Mouse (Mus musculus): ENCODE data around the gene Pias3. TPM values are rescaled to one million over a fixed set of nuclear protein-coding genes. Genes with fewer than 3 reads are reported as not detected.
A peak's percentile ranks its signal among the peaks of the same experiment; 100 is the strongest.

Pias3 gene
- total and polyA plus RNA-seq, 3 experiments: 5.9 to 21.4 (median 13.1) TPM

DNA sequence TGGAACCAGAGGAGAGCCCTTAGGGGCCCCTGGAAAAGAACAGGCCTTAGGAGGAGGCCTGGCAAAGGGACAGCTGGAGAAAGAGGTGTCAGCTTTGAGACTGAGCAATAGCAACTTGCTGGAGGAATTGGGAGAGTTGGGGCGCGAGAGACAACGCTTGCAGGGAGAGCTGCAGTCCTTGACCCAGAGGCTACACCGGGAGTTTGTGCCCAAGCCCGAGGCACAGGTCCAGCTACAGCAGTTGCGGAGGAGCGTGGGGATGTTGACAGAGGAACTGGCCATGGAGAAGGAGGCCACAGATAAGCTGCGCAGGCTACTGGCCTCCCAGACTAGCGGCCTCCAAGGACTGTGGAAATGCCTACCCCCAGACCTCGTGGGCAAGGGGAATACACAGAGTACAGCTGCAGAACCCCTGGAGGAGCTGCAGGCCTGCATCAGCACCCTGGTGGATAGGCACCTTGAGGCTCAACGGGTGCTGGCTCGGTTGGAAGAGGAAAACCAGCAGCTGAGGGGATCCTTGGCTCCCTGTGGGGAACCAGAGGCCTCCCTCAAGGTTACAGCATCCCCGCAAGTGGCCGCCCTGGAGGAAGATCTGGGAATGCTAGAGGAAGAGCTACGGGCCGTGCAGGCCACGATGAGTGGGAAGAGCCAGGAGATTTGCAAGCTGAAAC is 11.9 kb upstream of the Pias3 start:
- Histone ChIP-seq H3K27ac (ENCODE audit: insufficient read depth, low read depth) (no peak overlapping the region; the same call in 1 of the 2 replicates), H3K9ac (ENCODE audit: insufficient read depth, low read depth) (peak overlapping the region; percentile 1; the same call in 1 of the 2 replicates), H3K4me3 (replicated peaks in 1 of 3; ENCODE audit: low read depth in 2 of 3, low read length in 2 of 3, poor library complexity in 1 of 3) (peak overlapping the region in 1 of 3 experiments; percentile 5), H3K4me1 (ENCODE audit: control insufficient read depth in 1 of 2, insufficient read depth in 2 of 2) (peaks cover 39 to 66% of the 10 kb centered on the region in 2 experiments), H3K27me3 (replicated peaks) (no peaks in the 10 kb centered on the region), H3K4me2 (ENCODE audit: insufficient read depth, low read depth, poor library complexity, severe bottlenecking) (peak overlapping the region; percentile 76; the same call in 1 of the 2 replicates), H3K9me3 (replicated peaks; ENCODE audit: low read length) (no peaks in the 10 kb centered on the region), H3K36me3 (replicated peaks in 1 of 2; ENCODE audit: control insufficient read depth in 1 of 2, insufficient read depth in 1 of 2, low read length in 1 of 2) (peaks cover 4 to 5% of the 10 kb centered on the region in 2 experiments), H3K79me2 (replicated peaks; ENCODE audit: control insufficient read depth, extremely low read depth, insufficient read depth, poor library complexity, severe bottlenecking) (no peaks in the 10 kb centered on the region)
- TF ChIP-seq RCOR1 (conservative IDR thresholded peaks at IDR 0.05; ENCODE audit: low read depth, low read length): no peak
- TF ChIP-seq USF2 (conservative IDR thresholded peaks at IDR 0.05; ENCODE audit: low read depth, low read length): no peak
- no peak for TF ChIP-seq UBTF (IDR thresholded peaks at IDR 0.05; ENCODE audit: low read depth, low read length)
- no peak for TF ChIP-seq MAZ (IDR thresholded peaks at IDR 0.05; ENCODE audit: low read depth, low read length)
- no peak for TF ChIP-seq BHLHE40 (IDR thresholded peaks at IDR 0.05; ENCODE audit: low read depth, low read length)
- no peak for TF ChIP-seq ZC3H11A (IDR thresholded peaks at IDR 0.05; ENCODE audit: low read depth, low read length)
- no peak for TF ChIP-seq SIN3A (IDR thresholded peaks at IDR 0.05; ENCODE audit: low read length)
- TF ChIP-seq MXI1 (IDR thresholded peaks at IDR 0.05; ENCODE audit: low read depth, low read length): no peak
- no peak for TF ChIP-seq ZNF384 (IDR thresholded peaks at IDR 0.05; ENCODE audit: low read depth, low read length)
- no peak for TF ChIP-seq POLR2AphosphoS2 (IDR thresholded peaks at IDR 0.05; ENCODE audit: low read depth, low read length)
- no peak for DNase-seq (ENCODE audit: extremely low read depth)
- dilution Hi-C loops (cut with MboI; ENCODE audit: extremely low pct_ligation_motif_present, extremely low pct_unique_long_range_greater_than_20kb, low sequenced_read_pairs): no loop called here
- in situ Hi-C loops (cut with MboI; ENCODE audit: low pct_ligation_motif_present, low pct_unique_long_range_greater_than_20kb, low sequenced_read_pairs): no loop called here

- TF ChIP-seq ELF1 (IDR thresholded peaks at IDR 0.05; ENCODE audit: low read depth, low read length) (no peak), ETS1 (conservative IDR thresholded peaks at IDR 0.05; ENCODE audit: low read depth, low read length) (no peak), ZKSCAN1 (IDR thresholded peaks at IDR 0.05; ENCODE audit: borderline replicate concordance, low read depth, low read length) (no peak), E2F4 (IDR thresholded peaks at IDR 0.05; ENCODE audit: insufficient replicate concordance, low read depth, low read length) (no peak), MYC (IDR thresholded peaks at IDR 0.05; ENCODE audit: low read depth, low read length) (no peak), RAD21 (IDR thresholded peaks at IDR 0.05; ENCODE audit: low read depth, low read length) (no peak), SIN3A (IDR thresholded peaks at IDR 0.05; ENCODE audit: low read length) (no peak), EP300 (IDR thresholded peaks at IDR 0.05; ENCODE audit: low read length) (no peak), MEF2A (IDR thresholded peaks at IDR 0.05; ENCODE audit: borderline replicate concordance, low read depth, low read length) (no peak), RCOR1 (conservative IDR thresholded peaks at IDR 0.05; ENCODE audit: low read depth, low read length) (no peak), HCFC1 (IDR thresholded peaks at IDR 0.05; ENCODE audit: low read depth, low read length) (no peak), TCF12 (IDR thresholded peaks at IDR 0.05; ENCODE audit: low read depth, low read length) (no peak), NELFE (IDR thresholded peaks at IDR 0.05; ENCODE audit: low read depth, low read length) (no peak), IRF4 (IDR thresholded peaks at IDR 0.05; ENCODE audit: low read depth, low read length) (no peak)
- peaks cover 5% of the 10 kb centered on the region in 2 experiments for H3K36me3 ChIP-seq (replicated peaks in 1 of 2; ENCODE audit: control insufficient read depth in 1 of 2, insufficient read depth in 1 of 2, low read length in 1 of 2)
- dilution Hi-C loops (cut with MboI; ENCODE audit: extremely low pct_ligation_motif_present, extremely low pct_unique_long_range_greater_than_20kb, low sequenced_read_pairs) (no loop called here), in situ Hi-C loops (cut with MboI; ENCODE audit: low pct_ligation_motif_present, low pct_unique_long_range_greater_than_20kb, low sequenced_read_pairs) (no loop called here)
- no peak overlapping the region for H3K9ac ChIP-seq (ENCODE audit: insufficient read depth, low read depth)
- H3K4me1 ChIP-seq (ENCODE audit: control insufficient read depth in 1 of 2, insufficient read depth in 2 of 2): peaks cover 34 to 64% of the 10 kb centered on the region in 2 experiments
- no peaks in the 10 kb centered on the region for H3K79me2 ChIP-seq (replicated peaks; ENCODE audit: control insufficient read depth, extremely low read depth, insufficient read depth, poor library complexity, severe bottlenecking)
- no peaks in the 10 kb centered on the region for H3K9me3 ChIP-seq (replicated peaks; ENCODE audit: low read length)
- no peak overlapping the region for H3K27ac ChIP-seq (ENCODE audit: insufficient read depth, low read depth)
- no peak for DNase-seq (ENCODE audit: extremely low read depth)
- H3K4me3 ChIP-seq (replicated peaks in 1 of 3; ENCODE audit: low read depth in 2 of 3, low read length in 2 of 3, poor library complexity in 1 of 3): no peak overlapping the region
- no peaks in the 10 kb centered on the region for H3K27me3 ChIP-seq (replicated peaks)
- H3K4me2 ChIP-seq (ENCODE audit: insufficient read depth, low read depth, poor library complexity, severe bottlenecking): no peak overlapping the region
Observed at GRCm38 (mm10) chr3:96684822-96685156, 11.4 kb upstream of the Pias3 start.
